Mouse (Mus musculus) cerebral cortex, adult 2 months (tissue): ENCODE measurements around the gene Phc3.

Experiments
- WGBS: fragments of 180-500 bp; shearing (Covaris S2); methylation state at CpG from one replicate; pipeline ENCODE4 v1.1.7; 2018; 5-methylcytosine and 5-hydroxymethylcytosine counted together

The Phc3 gene

DNA sequence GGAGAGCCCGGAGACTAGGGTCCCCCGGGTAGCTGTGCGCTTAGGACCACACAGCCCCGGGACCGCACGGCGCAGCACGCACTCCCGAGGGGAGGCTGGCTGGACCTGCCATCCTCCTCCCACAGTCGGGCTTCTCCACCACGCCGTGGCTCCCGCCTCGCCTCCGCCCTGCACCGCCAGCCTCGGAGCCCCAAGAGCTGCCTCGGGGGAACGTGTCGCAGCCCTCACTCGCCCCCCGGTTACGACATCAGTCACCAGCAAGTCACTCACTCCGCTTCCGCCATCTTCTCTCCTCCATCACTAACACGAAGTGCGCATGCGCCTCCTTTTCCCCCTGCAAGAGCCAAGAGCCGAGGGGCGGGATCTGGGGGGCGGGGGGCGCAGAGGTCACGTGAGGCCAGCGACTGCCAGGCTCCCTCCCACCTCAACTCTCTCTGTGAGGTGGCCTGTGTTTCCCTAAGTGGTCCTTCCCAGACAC lies at the start of gene Phc3:
Gene Phc3 (minus strand): TSS at position 312 of the 478 bp plus-strand sequence.
- WGBS, result under 1% methylated on average over 32 of the region's 34 CpGs

DNA sequence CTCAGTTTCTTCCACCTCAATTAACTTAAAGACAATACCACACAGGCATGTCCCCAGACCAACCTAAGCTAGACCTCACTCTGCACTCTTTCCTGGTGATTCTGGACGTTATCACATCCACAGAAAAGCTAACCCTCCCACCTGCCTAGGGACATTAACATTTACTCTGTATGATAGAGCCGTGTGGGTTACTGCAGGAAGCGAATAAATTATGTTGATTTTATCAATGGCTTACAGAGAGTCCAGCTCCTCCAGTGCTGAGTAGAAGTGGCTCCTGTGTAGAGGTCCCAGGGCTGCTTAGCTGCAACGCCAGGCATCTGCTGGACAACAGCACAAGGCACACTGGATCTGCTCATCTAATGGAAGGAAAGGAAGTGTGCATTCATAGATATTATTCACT lies 48.4 kb upstream of the Phc3 start:
- 69% methylated on average over 4 of the region's 4 CpGs for WGBS

DNA sequence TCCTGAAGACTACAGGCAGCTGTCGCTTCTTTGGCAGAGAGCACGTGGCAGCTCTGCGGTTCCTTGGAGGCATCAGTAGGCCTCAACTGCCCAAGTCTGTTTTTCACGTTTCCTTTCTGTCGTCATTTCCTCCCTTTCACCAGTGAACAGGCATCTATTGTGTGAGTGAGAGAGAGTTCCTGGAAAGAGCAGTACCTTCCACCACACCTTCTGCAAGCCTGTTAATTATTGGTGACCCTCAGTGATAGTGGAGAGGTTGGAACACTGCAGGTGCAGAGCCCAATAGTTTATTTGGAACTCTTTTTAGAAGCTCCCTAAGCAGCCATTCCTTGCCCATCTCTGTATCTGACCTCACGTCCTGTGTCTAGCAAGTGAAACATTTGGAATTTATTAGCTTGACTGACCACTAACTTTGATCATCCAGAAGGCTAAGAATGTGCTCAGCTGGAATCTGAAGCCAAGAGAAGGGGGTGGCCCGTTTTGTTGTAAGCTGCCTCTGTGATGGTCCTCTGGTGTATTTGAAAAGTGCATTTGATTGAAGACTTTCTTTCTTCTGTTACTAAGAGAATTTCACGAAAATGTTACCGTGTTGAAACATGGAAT lies 47.5 kb upstream of the Phc3 start:
- 65% methylated on average over 9 of the region's 9 CpGs for WGBS

DNA sequence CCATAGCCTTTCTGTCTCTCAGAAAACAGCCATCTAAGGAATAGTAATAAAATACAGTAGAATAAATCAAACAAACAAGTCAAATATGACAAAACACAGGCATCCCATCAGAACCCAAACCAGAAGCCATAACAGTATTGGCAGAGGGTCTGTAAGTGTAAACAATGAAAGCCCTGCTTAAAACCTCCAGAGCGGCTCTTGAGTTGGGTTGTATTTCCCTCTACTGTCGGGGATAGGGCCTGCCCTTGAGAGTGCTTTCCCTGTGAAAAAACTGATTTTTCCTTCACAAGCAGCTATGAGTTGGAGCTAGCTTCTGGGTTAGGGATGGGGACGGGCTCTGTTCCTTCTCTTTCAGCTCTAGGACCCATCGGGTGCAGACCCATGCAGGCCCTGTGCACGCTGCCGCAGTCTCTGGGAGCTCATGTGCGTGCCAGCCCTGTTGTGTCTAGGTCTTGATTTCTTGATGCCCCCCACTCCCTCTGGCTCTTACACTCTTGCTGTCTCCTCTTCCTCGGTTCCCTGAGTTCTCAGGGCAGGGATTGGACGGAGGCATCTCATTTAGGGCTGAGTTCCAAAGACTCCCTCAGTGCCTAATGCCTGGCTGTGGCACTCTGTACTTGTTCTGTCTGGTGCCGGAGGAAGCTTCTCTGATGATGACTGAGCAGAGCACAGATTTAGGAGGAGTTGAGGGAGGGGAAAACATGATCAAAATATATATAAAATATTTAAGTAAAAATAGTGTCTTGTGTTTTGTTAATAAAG lies 46.6 kb upstream of the Phc3 start:
- WGBS, result 79% methylated on average over 10 of the region's 10 CpGs

DNA sequence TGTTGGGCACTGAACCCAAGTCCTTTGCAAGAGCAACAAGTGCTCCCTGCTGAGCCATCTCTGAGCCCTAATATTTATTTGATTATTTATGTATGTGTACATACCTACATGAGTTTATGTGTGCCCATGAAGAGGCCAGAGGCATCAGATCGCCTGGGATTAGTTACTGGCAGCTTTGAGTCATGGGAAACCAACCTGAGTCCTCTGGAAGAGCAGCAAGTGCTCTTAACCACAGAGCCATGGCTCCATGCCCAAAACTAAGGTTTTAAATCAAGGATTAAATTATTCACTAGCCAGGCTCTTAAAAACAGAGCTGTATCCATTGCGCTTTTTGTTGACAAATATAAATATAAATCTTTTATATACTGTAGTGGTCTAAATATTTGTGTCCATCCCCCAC lies 45.2 kb upstream of the Phc3 start:
- WGBS, result 89% methylated on average over 2 of the region's 2 CpGs

DNA sequence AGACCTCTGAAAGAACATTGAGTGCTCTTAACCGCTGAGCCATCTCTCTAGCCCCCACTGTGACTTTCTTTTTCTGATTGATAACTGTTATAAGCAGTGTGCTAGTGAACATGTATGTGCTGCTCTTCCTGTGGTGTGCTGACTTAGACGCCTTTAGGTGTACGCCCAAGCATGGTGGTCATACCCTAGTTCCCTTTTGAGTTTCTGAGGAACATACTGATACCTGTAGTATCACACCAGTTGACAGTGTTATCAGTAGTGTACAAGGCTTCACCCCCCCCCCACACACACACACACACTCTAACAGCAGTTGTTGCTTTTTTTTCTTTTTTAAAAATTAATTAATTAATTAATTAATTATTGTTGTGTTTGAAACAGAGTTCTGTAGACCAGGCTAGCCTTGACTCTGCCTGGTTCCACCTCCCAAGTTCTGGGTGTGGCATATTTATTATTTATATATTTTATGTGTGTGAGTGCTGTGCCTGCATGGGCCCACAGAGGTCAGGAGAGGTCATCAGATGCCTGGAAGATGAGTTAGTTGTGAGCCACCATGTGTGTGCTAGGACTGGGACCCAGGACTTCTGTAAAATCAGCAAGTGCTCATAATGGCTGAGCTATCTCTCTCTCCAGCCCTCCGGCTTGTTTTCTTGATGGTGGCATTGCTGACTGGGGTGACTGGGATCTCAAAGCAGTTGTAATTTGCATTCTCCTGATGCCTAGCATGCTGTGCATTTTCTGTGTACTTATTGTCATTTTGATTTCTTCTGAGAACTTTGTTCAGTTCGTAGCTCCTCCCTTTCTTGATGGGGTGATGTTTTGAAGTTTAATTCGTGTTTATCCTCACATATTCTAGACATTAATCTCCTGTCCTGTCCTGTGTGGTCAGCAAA lies 35.4 kb upstream of the Phc3 start:
- WGBS, result 85% methylated on average over 6 of the region's 6 CpGs

DNA sequence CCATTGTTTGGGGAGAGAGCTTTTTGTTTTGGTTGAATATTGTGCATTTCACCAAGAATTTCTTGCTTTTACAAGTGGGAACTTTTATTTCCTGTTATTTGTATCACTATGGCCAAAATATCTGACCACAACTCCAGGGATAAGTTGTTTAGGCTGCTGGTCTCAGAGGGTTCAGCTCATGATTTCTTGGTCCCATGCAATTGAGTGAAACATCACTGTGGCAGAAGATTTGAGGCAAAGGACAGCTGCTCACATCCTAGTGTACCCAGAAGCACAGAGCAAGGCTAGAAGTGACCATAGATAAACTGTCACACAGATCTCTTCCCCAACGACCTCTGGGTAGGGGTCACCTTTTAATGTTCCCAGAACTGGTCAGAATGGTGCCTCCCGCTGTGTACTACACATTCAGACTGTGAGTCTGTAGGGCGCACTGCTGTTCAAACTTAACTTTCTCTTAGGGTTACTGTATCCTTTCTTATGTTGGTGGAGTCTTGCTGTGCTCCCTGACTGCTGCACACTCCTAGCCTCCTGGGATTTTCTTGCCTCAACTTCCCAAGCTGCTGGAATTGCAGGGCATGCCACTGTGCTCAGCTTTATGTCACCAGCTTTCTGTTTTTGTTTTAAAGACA lies 31.9 kb upstream of the Phc3 start:
- 64% methylated on average over 3 of the region's 3 CpGs for WGBS

DNA sequence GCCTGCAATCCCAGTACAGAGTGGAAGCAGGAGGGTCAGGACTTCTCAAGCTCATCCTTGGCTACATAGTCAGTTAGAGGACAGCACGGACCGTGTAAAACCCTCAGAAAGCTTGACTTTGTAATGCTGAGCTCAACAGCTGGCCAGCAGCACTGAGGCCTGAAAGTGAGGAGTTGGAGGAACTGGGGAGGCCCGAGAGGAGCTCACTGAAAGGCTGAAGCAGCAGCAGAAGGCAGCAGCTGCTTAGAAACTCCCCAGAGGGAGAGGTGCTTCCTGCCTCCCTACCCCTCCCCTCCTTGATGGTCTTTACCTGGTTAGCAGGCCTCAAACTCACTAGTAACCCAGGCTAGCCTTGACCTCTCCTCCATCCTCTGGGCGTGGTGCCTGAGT lies 30.8 kb upstream of the Phc3 start:
- WGBS, result 55% methylated on average over 4 of the region's 4 CpGs

DNA sequence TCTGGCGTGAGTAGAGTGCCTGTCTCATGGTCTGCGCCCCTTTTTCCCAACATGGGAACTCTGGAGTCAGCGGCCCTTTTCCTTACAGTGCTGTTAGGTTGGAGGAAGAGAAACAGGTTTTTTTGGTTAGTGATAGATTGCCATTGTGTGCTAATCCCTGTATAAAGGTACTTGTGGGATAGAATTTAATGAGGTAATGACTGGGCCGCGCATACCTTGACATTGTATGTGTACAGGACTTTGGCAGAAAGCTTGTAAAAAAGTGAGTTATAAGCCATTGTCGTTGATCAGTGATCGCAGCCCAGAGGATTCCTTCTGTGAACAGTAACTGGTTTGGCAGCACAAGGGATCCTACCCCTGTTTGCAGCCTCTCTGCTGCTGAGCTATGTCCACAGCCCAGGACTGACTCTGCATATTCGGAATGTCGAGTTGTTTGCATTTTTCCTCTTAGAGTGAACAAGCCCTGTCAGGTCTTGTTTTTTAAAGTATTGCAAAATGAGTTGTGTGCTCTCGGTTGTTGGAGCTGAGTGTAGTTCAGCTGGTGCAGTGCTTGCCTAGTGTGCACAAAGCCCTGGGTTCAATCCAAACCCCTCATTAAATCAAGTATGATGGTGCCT lies 30.3 kb upstream of the Phc3 start:
- 73% methylated on average over 10 of the region's 10 CpGs for WGBS

DNA sequence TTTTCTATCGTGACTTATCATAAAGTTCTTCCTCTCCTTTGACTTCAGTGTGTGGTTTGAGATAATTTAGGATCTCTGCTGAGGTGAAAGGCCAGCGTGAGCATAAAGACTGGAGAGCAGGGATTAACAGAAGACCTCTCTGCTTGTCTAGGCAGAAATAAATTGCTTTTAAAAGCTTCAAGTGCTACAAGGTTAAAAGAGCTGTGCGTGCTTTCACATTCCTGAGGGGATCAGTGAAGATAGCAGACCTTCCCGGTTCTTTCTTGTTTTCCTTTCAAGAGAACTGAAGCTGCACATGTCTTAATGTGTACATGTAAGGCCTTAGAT lies 27.4 kb upstream of the Phc3 start:
- 16% methylated on average over 4 of the region's 4 CpGs for WGBS

DNA sequence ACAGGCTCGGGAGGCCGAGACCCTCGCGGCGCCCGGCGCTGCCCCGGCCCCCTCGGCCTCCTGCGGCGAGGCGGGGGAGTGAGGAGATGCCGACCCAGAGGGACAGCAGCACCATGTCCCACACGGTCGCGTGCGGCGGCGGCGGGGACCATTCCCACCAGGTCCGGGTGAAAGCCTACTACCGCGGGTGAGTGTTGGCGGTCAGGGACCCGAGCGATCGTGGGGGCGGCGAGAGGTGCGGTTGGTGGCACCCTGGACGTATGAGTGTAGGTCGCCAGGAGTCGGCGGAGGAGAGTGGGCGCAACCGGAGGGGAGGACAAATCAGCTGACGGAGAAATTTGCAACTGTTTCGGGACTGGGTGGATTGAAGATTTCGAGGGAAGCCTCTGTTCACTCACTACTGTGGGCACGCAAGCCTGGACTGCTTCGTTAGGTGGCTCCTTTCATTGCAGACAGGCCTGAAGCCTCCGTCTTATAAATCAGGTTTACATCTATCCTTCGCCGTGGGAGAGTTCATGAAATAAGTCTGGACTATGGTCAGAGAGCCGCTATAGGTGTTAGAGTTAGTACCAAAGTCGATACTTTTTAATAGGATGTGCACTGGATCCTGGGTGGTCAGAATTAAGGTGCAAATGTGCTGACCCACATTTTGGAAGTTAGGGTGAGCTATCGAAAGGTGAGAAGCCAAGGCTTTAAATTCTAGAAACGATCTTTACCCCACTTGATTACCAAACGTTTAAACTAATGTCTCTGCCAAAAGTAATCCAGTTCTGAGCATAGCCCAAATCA lies 26.9 kb upstream of the Phc3 start:
- under 1% methylated on average over 49 of the region's 49 CpGs for WGBS

DNA sequence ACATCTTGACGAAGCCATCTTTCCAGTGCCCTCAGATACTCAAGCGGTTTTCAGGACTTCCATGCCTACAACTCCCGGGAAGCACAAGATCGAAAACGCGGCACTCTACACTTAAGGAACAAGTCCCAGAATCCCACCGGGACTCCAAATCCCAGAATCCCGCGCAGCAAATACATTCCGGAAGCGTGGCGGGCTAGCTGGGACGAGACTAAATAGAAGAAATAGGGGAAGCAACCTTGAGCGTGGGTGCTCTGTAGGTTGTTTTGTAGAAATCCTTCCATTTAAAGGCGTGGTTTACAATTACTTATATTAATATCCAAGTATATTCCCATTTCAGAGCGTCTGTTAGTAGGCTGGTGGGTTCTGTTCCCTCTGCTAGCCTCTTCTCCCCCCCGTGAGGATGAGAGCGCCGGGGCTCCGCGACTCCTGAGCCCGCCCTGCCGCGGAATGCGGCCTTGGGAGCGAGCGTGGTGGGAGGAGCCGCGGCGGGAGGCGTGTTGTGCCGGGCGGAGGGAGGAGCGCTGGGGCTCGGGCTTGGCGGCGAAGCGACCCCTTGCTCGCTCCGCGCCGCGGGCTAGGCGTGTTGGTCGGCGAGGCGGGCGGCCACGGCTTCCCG lies 26.2 kb upstream of the Phc3 start, which contains the start of gene Prkci:
Gene Prkci (plus strand): TSS at position 465 of the 616 bp plus-strand sequence.
- under 1% methylated on average over 50 of the region's 50 CpGs for WGBS

DNA sequence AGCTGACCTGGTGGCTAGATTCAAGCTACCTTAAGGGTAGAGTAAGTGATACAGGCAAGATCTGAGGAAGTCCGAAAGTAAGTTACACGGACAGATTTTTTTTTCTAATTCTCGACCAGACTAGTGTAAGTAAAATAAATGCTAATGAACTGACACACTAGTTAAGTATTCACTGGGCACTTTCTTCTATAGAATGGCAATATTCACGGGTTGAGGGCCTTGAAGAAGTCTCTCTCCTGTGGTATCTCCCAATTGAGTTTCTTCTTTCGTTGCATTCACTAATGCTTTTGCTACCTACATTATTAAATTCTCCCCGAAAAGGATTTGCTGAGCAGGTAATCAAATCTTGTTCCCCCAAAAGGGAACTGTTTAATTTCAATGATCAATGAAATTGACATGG lies 25.6 kb upstream of the Phc3 start:
- WGBS, result 14% methylated on average over 6 of the region's 6 CpGs

DNA sequence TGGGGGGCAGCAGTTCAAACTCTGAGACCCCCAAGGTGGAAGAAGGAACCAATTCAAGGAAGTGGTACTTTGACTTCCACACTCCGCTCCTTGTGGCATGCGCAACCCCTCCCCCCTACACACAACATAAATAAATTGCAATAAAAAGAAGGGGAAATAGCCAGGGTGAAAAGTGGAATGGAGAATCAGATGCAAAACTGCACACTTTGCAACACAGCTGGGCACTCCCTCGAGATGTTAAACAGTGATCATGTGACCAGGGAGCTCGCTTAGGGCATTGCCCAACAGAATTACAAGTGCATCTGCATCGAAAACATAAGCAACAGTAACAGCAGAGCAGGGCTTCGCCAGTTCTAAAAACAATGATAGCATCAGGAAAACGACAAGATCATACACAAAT lies 22.9 kb upstream of the Phc3 start:
- 76% methylated on average over 7 of the region's 7 CpGs for WGBS

DNA sequence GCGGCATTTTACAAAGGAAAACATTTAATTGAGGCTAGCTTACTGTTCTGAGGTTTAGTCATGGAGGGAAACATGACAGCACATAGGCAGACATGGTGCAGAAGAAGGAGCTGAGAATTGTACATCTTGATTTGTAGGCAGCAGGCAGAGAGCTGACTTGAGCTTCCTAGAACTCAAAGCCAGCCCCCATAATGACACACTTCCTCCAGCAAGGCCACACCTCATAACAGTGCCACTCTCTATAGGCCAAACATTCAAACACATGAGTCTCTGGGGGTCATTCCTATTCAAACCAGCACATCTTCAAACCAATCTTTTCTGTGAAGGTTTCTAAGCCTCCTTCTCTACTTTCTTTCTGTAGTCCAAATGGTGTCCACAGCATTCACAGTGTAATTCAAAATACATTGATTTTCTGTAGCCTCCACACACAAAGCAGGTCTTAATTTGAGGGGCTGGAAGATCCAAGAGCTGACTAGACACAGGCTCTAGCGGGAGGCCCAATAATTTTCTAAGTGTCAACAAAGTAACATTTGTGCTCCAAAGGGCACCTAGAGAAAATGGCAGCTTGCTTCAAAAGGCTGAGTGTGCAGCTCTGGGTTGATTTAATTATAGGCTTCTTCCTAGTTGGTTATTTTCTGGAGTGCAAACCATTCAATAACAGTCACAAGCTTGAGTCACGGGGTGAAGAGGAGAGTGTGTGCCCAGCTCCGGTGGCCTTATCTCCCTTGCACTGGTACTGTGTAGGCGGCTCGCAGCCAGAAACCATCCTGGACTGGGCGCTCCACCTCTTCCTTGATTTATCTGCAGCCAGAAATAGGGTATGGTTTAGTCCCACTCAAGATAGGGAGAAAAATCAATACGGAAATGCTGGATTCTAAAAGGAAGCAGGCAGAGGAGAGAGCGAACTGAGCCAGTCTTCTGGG lies 18.4 kb upstream of the Phc3 start:
- WGBS, result 85% methylated on average over 9 of the region's 9 CpGs

DNA sequence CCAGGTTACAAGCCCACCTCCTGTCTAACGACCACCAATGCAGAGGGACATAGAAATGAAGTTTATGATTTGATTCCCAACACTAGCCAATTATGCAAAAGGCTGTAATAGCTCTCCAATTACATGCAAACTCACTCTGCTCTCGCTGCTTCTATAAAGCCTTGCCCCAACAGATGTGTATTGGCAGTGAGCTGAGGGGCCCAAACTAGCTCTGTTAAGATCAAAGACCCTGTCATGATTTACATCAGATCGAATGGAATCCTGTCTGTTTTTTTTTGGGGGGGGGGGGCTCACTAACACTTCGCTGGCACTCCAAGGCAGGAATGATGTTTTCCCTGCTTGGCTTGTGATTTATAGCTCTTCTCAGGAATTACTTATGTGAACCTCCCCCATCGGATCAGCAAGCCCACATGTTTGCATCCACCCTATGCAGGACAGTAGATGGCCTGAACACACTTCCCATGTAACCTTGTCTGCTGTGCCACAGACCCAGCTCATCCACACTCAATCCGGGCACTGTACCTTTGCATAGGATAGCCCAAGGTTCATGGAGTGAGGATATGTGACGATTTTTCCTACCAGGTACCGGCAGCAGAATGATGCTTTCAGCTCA lies 13.8 kb upstream of the Phc3 start:
- WGBS, result 72% methylated on average over 8 of the region's 8 CpGs

DNA sequence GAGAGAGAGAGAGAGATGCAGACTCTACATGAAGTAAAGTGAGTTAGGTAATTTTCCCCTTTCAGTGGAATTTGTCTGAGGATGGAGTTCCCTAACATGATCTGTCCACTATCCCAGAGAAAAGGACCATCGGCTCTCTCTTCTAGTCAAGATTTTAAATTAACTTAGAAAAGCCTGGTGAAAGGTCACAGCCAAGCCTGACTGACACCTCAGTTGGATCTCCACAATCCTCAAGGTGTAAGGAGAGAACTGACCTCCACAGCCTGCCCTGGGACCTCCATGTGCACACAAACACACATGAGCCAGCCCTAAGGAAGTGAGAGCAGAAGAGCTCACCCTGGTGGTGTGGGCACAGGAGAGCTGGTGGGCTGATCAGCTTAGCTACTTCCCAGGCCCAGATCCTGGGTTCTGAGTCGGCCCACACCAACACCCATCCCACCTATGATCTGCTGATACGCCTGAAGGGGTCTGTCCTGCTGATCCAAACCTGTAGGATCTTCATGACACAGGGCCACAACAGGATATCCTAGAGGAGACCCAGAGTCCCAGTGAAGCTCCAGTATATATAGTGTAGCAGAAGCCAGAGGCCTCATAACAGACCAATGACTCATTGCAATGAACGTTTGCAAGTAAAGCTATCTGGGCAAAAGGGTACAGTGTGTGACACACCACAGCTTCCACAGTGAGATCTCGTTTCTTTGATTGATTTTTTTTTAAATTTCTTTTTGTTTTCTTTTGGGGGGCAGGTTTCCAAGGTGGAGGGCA lies 12.6 kb upstream of the Phc3 start:
- WGBS, result 83% methylated on average over 5 of the region's 5 CpGs

DNA sequence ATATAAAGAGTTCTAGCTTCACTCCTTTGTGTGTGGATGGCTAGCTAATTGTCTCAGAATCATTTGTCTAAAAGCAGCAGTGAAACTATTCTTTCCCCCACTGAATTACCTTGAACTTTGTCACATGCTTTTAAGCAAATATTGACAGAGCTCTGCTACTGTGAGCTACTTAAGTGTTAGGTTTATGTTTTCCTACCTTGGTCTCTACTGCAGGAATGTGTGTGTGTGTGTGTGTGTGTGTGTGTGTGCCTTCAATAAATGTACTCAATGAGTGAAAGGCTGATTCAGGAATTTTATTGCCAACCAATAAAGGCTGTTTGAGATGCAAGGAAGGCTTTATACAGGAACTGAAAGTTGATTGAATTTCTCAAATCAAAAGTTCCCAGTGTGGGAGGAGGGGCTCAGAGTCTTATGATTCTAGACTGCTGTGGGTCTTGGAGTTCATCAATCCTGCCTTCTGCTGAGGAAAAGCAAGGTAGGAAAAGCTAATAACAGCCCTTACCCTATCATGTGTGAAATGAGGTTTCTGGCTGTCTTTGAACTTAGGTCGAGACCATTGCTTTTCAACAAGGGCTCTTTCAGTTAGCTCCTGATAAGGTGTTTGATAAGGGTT lies 7.9 kb upstream of the Phc3 start:
- 88% methylated on average over 1 of the region's 1 CpGs for whole genome bisulfite sequencing
